Mouse (Mus musculus): ENCODE data around the gene Lmtk2. TPM values are rescaled to one million over a fixed set of nuclear protein-coding genes. Genes with fewer than 3 reads are reported as not detected.

Gene Lmtk2
- polyA plus RNA-seq, 1 experiment from 2014 or later, result 6.3 TPM

GRCm38 (mm10) chr5:144223899-144224816 lies 123.9 kb downstream of the Lmtk2 start:
- Histone ChIP-seq H3K9ac (peak overlapping the region; percentile 82), H3K27me3 (no peaks in the 10 kb centered on the region), H3K36me3 (ENCODE audit: poor library complexity, severe bottlenecking) (no peaks in the 10 kb centered on the region), H3K9me3 (replicated peaks) (no peaks in the 10 kb centered on the region), H3K4me2 (peak overlapping the region; percentile 78), H3K4me3 (peak overlapping the region; percentile 78), H3K4me1 (peaks cover 28% of the 10 kb centered on the region), H3K27ac (peak overlapping the region; percentile 80)
- peak; percentile 39; the same call in 1 of the 2 replicates for ATAC-seq
- 27% methylated on average over 18 of the region's 18 CpGs for WGBS

GRCm38 (mm10) chr5:144226220-144226619 lies 126.0 kb downstream of the Lmtk2 start:
- no peak for ATAC-seq
- no peaks in the 10 kb centered on the region for H3K9me3 ChIP-seq (replicated peaks)
- no peak overlapping the region for H3K27ac ChIP-seq
- H3K4me1 ChIP-seq, result peaks cover 24% of the 10 kb centered on the region
- WGBS, result 34% methylated on average over 11 of the region's 11 CpGs
- H3K36me3 ChIP-seq (ENCODE audit: poor library complexity, severe bottlenecking), result no peaks in the 10 kb centered on the region
- no peak overlapping the region for H3K4me2 ChIP-seq
- H3K27me3 ChIP-seq, result no peaks in the 10 kb centered on the region
- H3K4me3 ChIP-seq, result no peak overlapping the region
- no peak overlapping the region for H3K9ac ChIP-seq

DNA sequence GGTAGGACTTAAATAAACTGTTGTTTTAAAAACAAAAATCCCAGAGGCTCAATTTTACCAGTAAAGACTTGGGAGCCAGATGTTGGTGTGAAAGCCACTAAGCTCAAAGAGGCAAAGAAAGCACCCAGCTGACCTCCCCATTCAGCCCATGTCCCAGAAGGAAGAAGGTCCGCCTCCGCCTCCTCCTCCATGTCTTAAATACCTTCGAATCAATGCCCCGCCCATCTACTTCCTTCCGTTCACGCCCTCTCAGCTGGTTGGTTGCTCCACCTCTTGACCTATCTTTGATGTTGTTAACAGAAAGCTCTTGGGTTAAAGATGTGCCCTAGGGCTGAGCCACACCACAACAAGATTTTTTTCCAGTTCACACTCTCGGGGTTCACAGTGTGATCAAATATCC lies 130.0 kb downstream of the Lmtk2 start:
- Histone ChIP-seq H3K36me3 (ENCODE audit: poor library complexity, severe bottlenecking) (no peaks in the 10 kb centered on the region), H3K4me3 (no peak overlapping the region), H3K4me1 (no peaks in the 10 kb centered on the region), H3K27ac (no peak overlapping the region), H3K4me2 (no peak overlapping the region), H3K27me3 (no peaks in the 10 kb centered on the region), H3K9me3 (replicated peaks) (no peaks in the 10 kb centered on the region), H3K9ac (no peak overlapping the region)
- no peak for ATAC-seq
- WGBS, result 87% methylated on average over 7 of the region's 7 CpGs

- Histone ChIP-seq H3K9me3 (replicated peaks) (no peaks in the 10 kb centered on the region), H3K27me3 (no peaks in the 10 kb centered on the region), H3K27ac (no peak overlapping the region), H3K9ac (no peak overlapping the region), H3K4me2 (no peak overlapping the region), H3K4me3 (no peak overlapping the region), H3K36me3 (ENCODE audit: poor library complexity, severe bottlenecking) (no peaks in the 10 kb centered on the region), H3K4me1 (no peaks in the 10 kb centered on the region)
- WGBS, result 89% methylated on average over 1 of the region's 1 CpGs
- no peak for ATAC-seq
Observed at GRCm38 (mm10) chr5:144231410-144231809, 131.2 kb downstream of the Lmtk2 start.

- H3K4me2 ChIP-seq, result no peak overlapping the region
- no peak overlapping the region for H3K27ac ChIP-seq
- H3K27me3 ChIP-seq, result no peaks in the 10 kb centered on the region
- ATAC-seq, result no peak
- no peak overlapping the region for H3K9ac ChIP-seq
- H3K4me1 ChIP-seq, result no peaks in the 10 kb centered on the region
- no peaks in the 10 kb centered on the region for H3K36me3 ChIP-seq (ENCODE audit: poor library complexity, severe bottlenecking)
- no peaks in the 10 kb centered on the region for H3K9me3 ChIP-seq (replicated peaks)
- H3K4me3 ChIP-seq, result no peak overlapping the region
- 85% methylated on average over 5 of the region's 5 CpGs for WGBS
Observed at GRCm38 (mm10) chr5:144232531-144232930, 132.3 kb downstream of the Lmtk2 start.

DNA sequence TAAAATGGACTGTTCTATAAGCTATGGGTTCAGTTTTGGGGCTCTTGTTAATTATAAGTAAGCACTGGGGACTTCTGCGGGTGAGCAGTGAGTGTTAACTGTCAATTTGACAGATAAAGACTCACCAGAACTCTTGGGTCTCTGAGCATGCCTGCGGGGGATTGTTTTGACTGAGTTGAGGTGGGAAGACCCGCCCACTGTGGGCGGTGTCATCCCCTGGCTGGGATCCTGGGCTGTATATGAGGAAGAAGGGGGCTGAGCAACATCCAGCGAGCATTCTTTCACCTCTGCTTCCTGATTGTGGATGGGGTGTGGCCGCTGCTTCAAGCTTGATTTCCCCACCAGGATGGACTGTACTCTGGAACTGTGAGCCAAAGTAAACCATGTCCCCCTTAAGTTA lies 134.0 kb downstream of the Lmtk2 start:
- Histone ChIP-seq H3K9me3 (replicated peaks) (no peaks in the 10 kb centered on the region), H3K4me2 (no peak overlapping the region), H3K27ac (no peak overlapping the region), H3K27me3 (no peaks in the 10 kb centered on the region), H3K4me1 (no peaks in the 10 kb centered on the region), H3K36me3 (ENCODE audit: poor library complexity, severe bottlenecking) (no peaks in the 10 kb centered on the region), H3K9ac (no peak overlapping the region), H3K4me3 (no peak overlapping the region)
- no peak for ATAC-seq
- 79% methylated on average over 6 of the region's 6 CpGs for WGBS

- Histone ChIP-seq H3K9ac (no peak overlapping the region), H3K27me3 (no peaks in the 10 kb centered on the region), H3K27ac (no peak overlapping the region), H3K36me3 (ENCODE audit: poor library complexity, severe bottlenecking) (no peaks in the 10 kb centered on the region), H3K4me2 (no peak overlapping the region), H3K4me3 (no peak overlapping the region), H3K9me3 (replicated peaks) (no peaks in the 10 kb centered on the region), H3K4me1 (no peaks in the 10 kb centered on the region)
- ATAC-seq, result no peak
- 78% methylated on average over 7 of the region's 7 CpGs for WGBS
Observed at GRCm38 (mm10) chr5:144234714-144235113, 134.5 kb downstream of the Lmtk2 start.

Other genes with a start within 250 kb of the Lmtk2 start
- 0.20 and 0.52 TPM in 2 replicates for gene Ankrd61, start 202.8 kb upstream of the Lmtk2 start, polyA plus RNA-seq (2015; fragmentation: Nextera tagmentation; extraction: Ambion mirVana)
- gene Aimp2, start 190.6 kb upstream of the Lmtk2 start, polyA plus RNA-seq (2015; fragmentation: Nextera tagmentation; extraction: Ambion mirVana), result 91.7 and 96.1 TPM in 2 replicates
- 30.9 and 33.4 TPM in 2 replicates for gene Pms2, start 190.5 kb upstream of the Lmtk2 start, polyA plus RNA-seq (2015; fragmentation: Nextera tagmentation; extraction: Ambion mirVana)
- 1.5 TPM in 2 replicates for gene Gm42421, start 172.3 kb upstream of the Lmtk2 start, polyA plus RNA-seq (2015; fragmentation: Nextera tagmentation; extraction: Ambion mirVana)
- 1.5 and 2.1 TPM in 2 replicates for gene Rsph10b, start 167.4 kb upstream of the Lmtk2 start, polyA plus RNA-seq (2015; fragmentation: Nextera tagmentation; extraction: Ambion mirVana)
- 98.5 and 99.6 TPM in 2 replicates for gene Ccz1, start 85.6 kb upstream of the Lmtk2 start, polyA plus RNA-seq (2015; fragmentation: Nextera tagmentation; extraction: Ambion mirVana)
- gene Ocm, start 73.8 kb upstream of the Lmtk2 start, polyA plus RNA-seq (2015; fragmentation: Nextera tagmentation; extraction: Ambion mirVana), result not detected in 2 replicates
- 0.06 and 0.10 TPM in 2 replicates for gene Bhlha15, start 89.8 kb downstream of the Lmtk2 start, polyA plus RNA-seq (2015; fragmentation: Nextera tagmentation; extraction: Ambion mirVana)
- gene Tecpr1, start 123.2 kb downstream of the Lmtk2 start, polyA plus RNA-seq (2015; fragmentation: Nextera tagmentation; extraction: Ambion mirVana), result 37.9 and 39.7 TPM in 2 replicates
- 117 and 128 TPM in 2 replicates for gene Bri3, start 144.0 kb downstream of the Lmtk2 start, polyA plus RNA-seq (2015; fragmentation: Nextera tagmentation; extraction: Ambion mirVana)

Data from forebrain, embryonic 13.5 days (tissue).